Comparison of ENCODE assay signal across 25 mouse cellular contexts in the genomic region with DNA sequence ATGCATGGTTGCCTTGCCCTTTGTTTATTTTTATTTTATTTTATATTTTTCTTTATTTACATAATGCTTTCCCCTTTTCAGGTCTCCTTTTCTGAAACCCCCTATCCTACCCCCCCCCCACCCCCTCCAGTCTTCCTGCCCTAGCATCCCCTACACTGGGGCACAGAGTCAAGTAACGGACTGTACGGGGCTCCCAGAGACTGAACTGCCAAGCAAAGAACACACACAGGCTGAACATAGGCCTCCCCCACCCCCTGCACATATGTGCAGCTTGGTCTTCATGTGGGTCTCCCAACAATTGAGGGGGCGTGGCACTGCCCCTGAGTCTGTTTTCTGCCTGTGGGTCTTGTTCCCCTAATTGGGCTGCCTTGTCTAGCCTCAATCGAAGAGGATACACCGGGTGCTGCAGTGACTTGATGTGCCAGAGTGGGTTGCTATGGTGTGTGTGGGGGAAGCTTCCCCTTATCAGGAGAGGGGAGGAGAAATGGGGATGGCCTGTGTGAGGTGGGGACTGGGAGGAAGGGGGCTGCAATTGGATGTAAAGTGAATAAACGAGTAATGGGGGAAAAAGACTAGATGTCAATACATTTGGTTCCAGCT. TPM values are rescaled to one million over a fixed set of nuclear protein-coding genes. Genes with fewer than 3 reads are reported as not detected.
DNase-seq lines count a peak whose midpoint lies in the region; ATAC-seq and TF ChIP-seq lines count a peak whose summit lies in the region.
"Had no signal": no experiment of that assay in that cellular context is flagged by ENCODE, and none has a peak within 500 bp of the region (broad histone marks: within the 10 kb centered on the region; RNA-seq: fewer than 3 reads in every experiment).

No protein-coding gene starts in this region.

- H3K4me1 ChIP-seq in hindbrain, embryonic 11.5 days (replicated peaks; ENCODE audit: control insufficient read depth, insufficient read depth, low read length) = no peaks in the 10 kb centered on the region
- H3K4me1 ChIP-seq in hindbrain, embryonic 16.5 days (ENCODE audit: control insufficient read depth, insufficient read depth, low read depth, low read length) = peaks cover 5% of the 10 kb centered on the region
- H3K4me1 ChIP-seq in liver, embryonic 13.5 days (replicated peaks) = peaks cover 26% of the 10 kb centered on the region
- H3K4me1 ChIP-seq in forebrain, embryonic 14.5 days (ENCODE audit: control insufficient read depth, insufficient read depth, low read length) = peaks cover 3% of the 10 kb centered on the region; the same call in 1 of the 2 replicates
- H3K4me1 ChIP-seq: embryonic facial prominence, embryonic 12.5 days had no signal

- no peak for DNase-seq in hindbrain, embryonic 11.5 days (ENCODE audit: low spot score)
- no peak for DNase-seq in liver, embryonic 13.5 days
- DNase-seq in liver = no peak
- peak; percentile 27 for DNase-seq in brain, embryonic 14.5 days (ENCODE audit: low read depth)
- DNase-seq in forebrain, embryonic 14.5 days (ENCODE audit: low spot score) = peak; percentile 13
- no peak for DNase-seq in gastrocnemius, postnatal 25 days
- DNase-seq: adrenal gland, postnatal 14 days; cerebellum, adult 11-12 months; cerebellum, adult 9-11 months; embryo, embryonic 11 days; heart, postnatal 4 days; kidney, adult 18-20 months; kidney, postnatal 25 days; lung, adult 18-20 months; right cerebral cortex, postnatal 25 days had no signal

- no peaks in the 10 kb centered on the region for H3K36me3 ChIP-seq in hindbrain, embryonic 11.5 days (ENCODE audit: control insufficient read depth, insufficient read depth, low read length)
- H3K36me3 ChIP-seq in hindbrain, embryonic 16.5 days (ENCODE audit: control insufficient read depth, insufficient read depth, low read length) = peaks cover 8% of the 10 kb centered on the region
- peaks cover 49% of the 10 kb centered on the region for H3K36me3 ChIP-seq in liver, embryonic 13.5 days
- H3K36me3 ChIP-seq in forebrain, embryonic 14.5 days (ENCODE audit: control insufficient read depth, insufficient read depth, low read length) = peaks cover 23% of the 10 kb centered on the region

- TF ChIP-seq CTCF in brain, embryonic 14.5 days (IDR thresholded peaks at IDR 0.05; ENCODE audit: borderline replicate concordance, extremely low read depth, insufficient read depth, insufficient read length) = no peak

- WGBS in hindbrain, embryonic 11.5 days = 80% methylated on average over 6 of the region's 6 CpGs
- WGBS in hindbrain, embryonic 16.5 days = 79% methylated on average over 6 of the region's 6 CpGs
- WGBS in liver, embryonic 13.5 days (ENCODE audit: insufficient replicate concordance) = 74% methylated on average over 6 of the region's 6 CpGs
- 36% methylated on average over 6 of the region's 6 CpGs for WGBS in forebrain, embryonic 14.5 days

- no peak overlapping the region for H3K27ac ChIP-seq in hindbrain, embryonic 11.5 days (ENCODE audit: low read depth, low read length)
- H3K27ac ChIP-seq in hindbrain, embryonic 16.5 days (ENCODE audit: low read depth, low read length) = no peak overlapping the region
- H3K27ac ChIP-seq in liver, embryonic 13.5 days = no peak overlapping the region
- no peak overlapping the region for H3K27ac ChIP-seq in forebrain, embryonic 14.5 days (ENCODE audit: low read depth, low read length)
- H3K27ac ChIP-seq: embryonic facial prominence, embryonic 12.5 days; heart, embryonic 10.5 days; kidney, embryonic 15.5 days; macrophage; stomach, embryonic 15.5 days had no signal

- peak; percentile 34; the same call in 1 of the 2 replicates for ATAC-seq in hindbrain, embryonic 11.5 days (ENCODE audit: low FRiP score)
- no peak for ATAC-seq in hindbrain, embryonic 16.5 days
- ATAC-seq in liver, embryonic 13.5 days (ENCODE audit: low read depth) = peak; percentile 53; the same call in 1 of the 2 replicates
- peak; percentile 49; the same call in 1 of the 2 replicates for ATAC-seq in forebrain, embryonic 14.5 days
- ATAC-seq: CD4-positive, CD25-positive, alpha-beta regulatory T cell, adult 4 months; lung, postnatal 0 days had no signal

- no peaks in the 10 kb centered on the region for H3K27me3 ChIP-seq in hindbrain, embryonic 11.5 days (ENCODE audit: control insufficient read depth, insufficient read depth, low read length)
- no peaks in the 10 kb centered on the region for H3K27me3 ChIP-seq in hindbrain, embryonic 16.5 days (replicated peaks; ENCODE audit: control insufficient read depth, insufficient read depth, low read length)
- H3K27me3 ChIP-seq in liver, embryonic 13.5 days = no peaks in the 10 kb centered on the region
- H3K27me3 ChIP-seq in forebrain, embryonic 14.5 days (replicated peaks; ENCODE audit: control insufficient read depth, insufficient read depth, low read length) = no peaks in the 10 kb centered on the region
- H3K27me3 ChIP-seq: embryonic facial prominence, embryonic 12.5 days; kidney, embryonic 15.5 days; stomach, embryonic 15.5 days had no signal

- no peak for TF ChIP-seq POLR2A in brain, embryonic 14.5 days (IDR thresholded peaks at IDR 0.05; ENCODE audit: borderline replicate concordance, extremely low read depth, insufficient read depth, insufficient read length, poor library complexity, severe bottlenecking)

- H3K4me2 ChIP-seq in hindbrain, embryonic 11.5 days (replicated peaks; ENCODE audit: low read depth, low read length) = no peak overlapping the region
- H3K4me2 ChIP-seq in hindbrain, embryonic 16.5 days (ENCODE audit: low read length) = no peak overlapping the region
- no peak overlapping the region for H3K4me2 ChIP-seq in liver, embryonic 13.5 days
- H3K4me2 ChIP-seq in forebrain, embryonic 14.5 days (ENCODE audit: low read length) = no peak overlapping the region
- H3K4me2 ChIP-seq: embryonic facial prominence, embryonic 12.5 days; kidney, embryonic 15.5 days; stomach, embryonic 15.5 days had no signal

- H3K4me3 ChIP-seq in hindbrain, embryonic 11.5 days (ENCODE audit: low read depth, low read length) = no peak overlapping the region
- no peak overlapping the region for H3K4me3 ChIP-seq in hindbrain, embryonic 16.5 days (ENCODE audit: low read length)
- no peak overlapping the region for H3K4me3 ChIP-seq in liver, embryonic 13.5 days (replicated peaks)
- H3K4me3 ChIP-seq in forebrain, embryonic 14.5 days (ENCODE audit: low read depth, low read length) = no peak overlapping the region
- H3K4me3 ChIP-seq: embryonic facial prominence, embryonic 12.5 days; heart, embryonic 10.5 days; kidney, embryonic 15.5 days; stomach, embryonic 15.5 days had no signal

- no peak overlapping the region for H3K9ac ChIP-seq in hindbrain, embryonic 11.5 days (ENCODE audit: low read depth, low read length)
- H3K9ac ChIP-seq in hindbrain, embryonic 16.5 days (ENCODE audit: low read depth, low read length) = no peak overlapping the region
- no peak overlapping the region for H3K9ac ChIP-seq in liver, embryonic 13.5 days
- no peak overlapping the region for H3K9ac ChIP-seq in forebrain, embryonic 14.5 days (ENCODE audit: low read length)
- H3K9ac ChIP-seq: embryonic facial prominence, embryonic 12.5 days; kidney, embryonic 15.5 days; stomach, embryonic 15.5 days had no signal

- H3K9me3 ChIP-seq in hindbrain, embryonic 11.5 days (ENCODE audit: control insufficient read depth, low read length) = no peaks in the 10 kb centered on the region
- no peaks in the 10 kb centered on the region for H3K9me3 ChIP-seq in hindbrain, embryonic 16.5 days (ENCODE audit: control insufficient read depth, low read length)
- no peaks in the 10 kb centered on the region for H3K9me3 ChIP-seq in liver, embryonic 13.5 days (replicated peaks)
- H3K9me3 ChIP-seq in forebrain, embryonic 14.5 days (replicated peaks; ENCODE audit: control insufficient read depth, low read length) = no peaks in the 10 kb centered on the region
- H3K9me3 ChIP-seq: embryonic facial prominence, embryonic 12.5 days; heart, embryonic 10.5 days; kidney, embryonic 15.5 days; stomach, embryonic 15.5 days had no signal

RNA-seq across cellular contexts. Expression of gene Sh3glb1, which starts 8.4 kb away (rescaled TPM):
- polyA plus RNA-seq in hindbrain, embryonic 11.5 days (2014; fragmentation: Nextera tagmentation; extraction: Ambion mirVana) = 108 and 116 TPM in 2 replicates
- 95.4 and 113 TPM in 2 replicates for polyA plus RNA-seq in hindbrain, embryonic 16.5 days (2015; fragmentation: Nextera tagmentation; extraction: Ambion mirVana)
- 88.0 and 103 TPM in 2 replicates for polyA plus RNA-seq in liver, embryonic 13.5 days (2015; fragmentation: Nextera tagmentation; extraction: Ambion mirVana)
- polyA plus RNA-seq in brain, embryonic 14.5 days (2012; rRNA removed) = 22.3 and 49.9 TPM in 2 replicates
- 84.7 and 99.5 TPM in 2 replicates for polyA plus RNA-seq in forebrain, embryonic 14.5 days (2014; fragmentation: Nextera tagmentation; extraction: Ambion mirVana)
- total RNA-seq in gastrocnemius, postnatal 25 days (2021) = 100 to 1,000 TPM; 289 to 299 TPM

RNA-seq across cellular contexts. Expression of gene Clca3a1, which starts 49.1 kb away (rescaled TPM):
- polyA plus RNA-seq in hindbrain, embryonic 11.5 days (2014; fragmentation: Nextera tagmentation; extraction: Ambion mirVana) = 0.06 TPM in 1 of 2 replicates, not detected in the other
- 0.26 and 0.31 TPM in 2 replicates for polyA plus RNA-seq in hindbrain, embryonic 16.5 days (2015; fragmentation: Nextera tagmentation; extraction: Ambion mirVana)
- 2.6 and 3.4 TPM in 2 replicates for polyA plus RNA-seq in liver, embryonic 13.5 days (2015; fragmentation: Nextera tagmentation; extraction: Ambion mirVana)
- polyA plus RNA-seq in brain, embryonic 14.5 days (2012; rRNA removed) = 0.34 and 0.54 TPM in 2 replicates
- polyA plus RNA-seq in forebrain, embryonic 14.5 days (2014; fragmentation: Nextera tagmentation; extraction: Ambion mirVana) = 0.38 and 0.47 TPM in 2 replicates
- under 1 TPM in 1 of 2 experiments, not detected in 1; 0.40 TPM for total RNA-seq in gastrocnemius, postnatal 25 days (2021)
- total RNA-seq: granulocyte monocyte progenitor cell, adult 5-6 weeks; monocyte, adult 5-6 weeks had no signal
- polyA plus RNA-seq: macrophage had no signal

Comparison
In these comparisons a context has a peak if more than half of its experiments do, and no peak if none do; other contexts are left out.
1. DNase-seq: peak in brain, embryonic 14.5 days (single experiment) and forebrain, embryonic 14.5 days (single experiment); none in hindbrain, embryonic 11.5 days (single experiment), liver, embryonic 13.5 days (single experiment), liver (single experiment) and gastrocnemius, postnatal 25 days (single experiment).